9 mouse cellular contexts compared by ENCODE assay signal in genomic region chr1:162476531-162477080, GRCm38 (mm10). TPM values are rescaled to one million over a fixed set of nuclear protein-coding genes. Genes with fewer than 3 reads are reported as not detected.
DNase-seq lines count a peak whose midpoint lies in the region; ATAC-seq and TF ChIP-seq lines count a peak whose summit lies in the region.
"Had no signal": no experiment of that assay in that cellular context is flagged by ENCODE, and none has a peak within 500 bp of the region (broad histone marks: within the 10 kb centered on the region; RNA-seq: fewer than 3 reads in every experiment).

No protein-coding gene starts in this region.

- 0 out of 2 replicates have a peak, but pooled peaks cover 3% of the 10 kb centered on the region for H3K4me1 ChIP-seq in heart, embryonic 11.5 days (ENCODE audit: control insufficient read depth, insufficient read depth, low read length)
- no peaks in the 10 kb centered on the region; the same call in 1 of the 2 replicates for H3K4me1 ChIP-seq in heart, postnatal 0 days (ENCODE audit: control insufficient read depth, insufficient read depth)
- peaks cover 20% of the 10 kb centered on the region for H3K4me1 ChIP-seq in midbrain, embryonic 13.5 days (replicated peaks)

- DNase-seq in heart, postnatal 4 days, result no peak
- DNase-seq in cerebellum, adult 8-10 months, result peak; percentile 32
- no peak for DNase-seq in heart, postnatal 0 days (ENCODE audit: low spot score)
- DNase-seq in left cerebral cortex, adult 11 months (ENCODE audit: low spot score), result no peak
- no peak for DNase-seq in kidney, adult 11 months

- peak overlapping the region; percentile 66 for H3K4me3 ChIP-seq in heart, embryonic 11.5 days (ENCODE audit: low read depth, low read length)
- peak overlapping the region; percentile 59 for H3K4me3 ChIP-seq in heart, postnatal 0 days (ENCODE audit: low read depth, low read length)
- peak overlapping the region; percentile 84 for H3K4me3 ChIP-seq in midbrain, embryonic 13.5 days (replicated peaks)

- H3K9me3 ChIP-seq in heart, embryonic 11.5 days (replicated peaks; ENCODE audit: control insufficient read depth, low read length), result no peaks in the 10 kb centered on the region
- no peaks in the 10 kb centered on the region for H3K9me3 ChIP-seq in heart, postnatal 0 days (replicated peaks; ENCODE audit: control insufficient read depth, low read length)
- no peaks in the 10 kb centered on the region for H3K9me3 ChIP-seq in midbrain, embryonic 13.5 days

- H3K4me2 ChIP-seq in heart, embryonic 11.5 days, result peak overlapping the region; percentile 98
- H3K4me2 ChIP-seq in heart, postnatal 0 days (ENCODE audit: low read depth, low read length), result peak overlapping the region; percentile 96
- peak overlapping the region; percentile 81 for H3K4me2 ChIP-seq in midbrain, embryonic 13.5 days (replicated peaks)

- peaks cover 14% of the 10 kb centered on the region for H3K27me3 ChIP-seq in heart, embryonic 11.5 days (ENCODE audit: control insufficient read depth, insufficient read depth, low read length)
- H3K27me3 ChIP-seq in heart, postnatal 0 days (ENCODE audit: control insufficient read depth, insufficient read depth, low read length), result peaks cover 22% of the 10 kb centered on the region
- peaks cover 8% of the 10 kb centered on the region; the same call in 1 of the 2 replicates for H3K27me3 ChIP-seq in midbrain, embryonic 13.5 days

- H3K36me3 ChIP-seq in heart, embryonic 11.5 days (ENCODE audit: control insufficient read depth, insufficient read depth, low read length), result no peaks in the 10 kb centered on the region
- no peaks in the 10 kb centered on the region for H3K36me3 ChIP-seq in heart, postnatal 0 days (replicated peaks; ENCODE audit: control insufficient read depth, insufficient read depth, low read length)
- H3K36me3 ChIP-seq in midbrain, embryonic 13.5 days, result no peaks in the 10 kb centered on the region

- H3K9ac ChIP-seq in heart, embryonic 11.5 days (ENCODE audit: low read depth, low read length), result no peak overlapping the region
- H3K9ac ChIP-seq in heart, postnatal 0 days (replicated peaks; ENCODE audit: low read depth, low read length), result no peak overlapping the region
- peak overlapping the region; percentile 88 for H3K9ac ChIP-seq in midbrain, embryonic 13.5 days (replicated peaks)

- no peak for ATAC-seq in heart, embryonic 11.5 days (replicated peaks; ENCODE audit: insufficient number of reproducible peaks, low FRiP score, low TSS enrichment)
- ATAC-seq in heart, postnatal 0 days (ENCODE audit: insufficient read depth, low read depth), result no peak
- ATAC-seq in midbrain, embryonic 13.5 days, result peak; percentile 35
- no peak for ATAC-seq in megakaryocyte-erythroid progenitor cell, adult 5-6 weeks (replicated peaks; ENCODE audit: low FRiP score, low TSS enrichment, poor library complexity, severe bottlenecking)

- TF ChIP-seq CTCF in heart, postnatal 0 days (IDR thresholded peaks at IDR 0.05; ENCODE audit: low read depth), result no peak

- no peak for TF ChIP-seq EP300 in heart, postnatal 0 days (IDR thresholded peaks at IDR 0.05; ENCODE audit: low read depth)

- 2% methylated on average over 19 of the region's 19 CpGs for WGBS in heart, embryonic 11.5 days (ENCODE audit: insufficient replicate concordance)
- 6% methylated on average over 19 of the region's 19 CpGs for WGBS in heart, postnatal 0 days
- under 1% methylated on average over 19 of the region's 19 CpGs for WGBS in midbrain, embryonic 13.5 days

- no peak overlapping the region for H3K27ac ChIP-seq in heart, embryonic 11.5 days (ENCODE audit: low read depth, low read length)
- H3K27ac ChIP-seq in heart, postnatal 0 days (ENCODE audit: low read depth), result no peak overlapping the region
- no peak overlapping the region for H3K27ac ChIP-seq in midbrain, embryonic 13.5 days

RNA-seq across cellular contexts. Expression of gene Dnm3, which starts 1.2 kb away (rescaled TPM):
- polyA plus RNA-seq in heart, embryonic 11.5 days (2014; fragmentation: Nextera tagmentation; extraction: Ambion mirVana), result 1.5 and 2.3 TPM in 2 replicates
- total RNA-seq in heart, postnatal 4 days (2021), result 1 to 10 TPM; 4.5 to 5.5 TPM
- 2.4 and 3.0 TPM in 2 replicates for total RNA-seq in heart, postnatal 0 days (2014; rRNA removed; ENCODE audit: low replicate concordance)
- polyA plus RNA-seq in heart, postnatal 0 days (2015; fragmentation: Nextera tagmentation; extraction: Ambion mirVana), result 1.9 and 2.3 TPM in 2 replicates
- polyA plus RNA-seq in midbrain, embryonic 13.5 days (2015; fragmentation: Nextera tagmentation; extraction: Ambion mirVana), result 33.5 and 34.8 TPM in 2 replicates
- total RNA-seq in megakaryocyte-erythroid progenitor cell, adult 5-6 weeks (2014; fragmentation: Nextera tagmentation), result 0.37 TPM in 1 of 2 replicates, not detected in the other
- total RNA-seq in megakaryocyte-erythroid progenitor cell, adult 5-6 weeks (2017), result not detected in 2 replicates
- total RNA-seq: hematopoietic stem cell, adult 5-6 weeks had no signal
